Mouse (Mus musculus) olfactory bulb, adult 2 months (tissue): ENCODE data around the gene Src.

Experiments
- CTCF ChIP-seq: fragments of 200-500 bp; IDR thresholded peaks from 2 replicates; pipeline ENCODE4 v1.5.1; 2012; ENCODE audit warnings: low read depth, mild to moderate bottlenecking, low read length, moderate library complexity; ENCODE audit not compliant: insufficient read depth
- POLR2A ChIP-seq: fragments of 200-500 bp; IDR thresholded peaks from 2 replicates; pipeline ENCODE4 v1.6.1; 2012; ENCODE audit warnings: mild to moderate bottlenecking, low read depth, low read length, moderate library complexity; ENCODE audit not compliant: insufficient read depth

DNA sequence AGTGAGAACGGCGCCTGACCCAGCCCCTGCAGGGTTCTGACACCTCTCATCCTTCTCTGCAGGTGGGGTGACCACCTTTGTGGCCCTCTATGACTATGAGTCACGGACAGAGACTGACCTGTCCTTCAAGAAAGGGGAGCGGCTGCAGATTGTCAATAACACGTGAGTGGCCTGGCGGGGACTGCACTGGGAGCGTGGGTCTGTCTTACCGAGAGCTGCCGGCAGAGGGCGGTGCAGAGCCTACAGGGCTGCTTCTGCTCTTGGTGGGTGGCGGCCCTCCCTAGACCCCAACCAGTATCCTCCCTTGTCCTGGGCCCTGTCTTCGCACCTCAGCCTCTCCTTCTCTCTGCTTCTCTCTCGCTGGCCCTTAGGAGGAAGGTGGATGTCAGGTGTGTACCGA is 40.2 kb downstream of the Src start:
- no peak for TF ChIP-seq POLR2A
- peak; percentile 88 for TF ChIP-seq CTCF
